Mouse (Mus musculus): ENCODE results near the gene Fkbp14. TPM values are rescaled to one million over a fixed set of nuclear protein-coding genes. Genes with fewer than 3 reads are reported as not detected.

Gene Fkbp14
- polyA plus RNA-seq, 1 experiment = 6.1 TPM

DNA sequence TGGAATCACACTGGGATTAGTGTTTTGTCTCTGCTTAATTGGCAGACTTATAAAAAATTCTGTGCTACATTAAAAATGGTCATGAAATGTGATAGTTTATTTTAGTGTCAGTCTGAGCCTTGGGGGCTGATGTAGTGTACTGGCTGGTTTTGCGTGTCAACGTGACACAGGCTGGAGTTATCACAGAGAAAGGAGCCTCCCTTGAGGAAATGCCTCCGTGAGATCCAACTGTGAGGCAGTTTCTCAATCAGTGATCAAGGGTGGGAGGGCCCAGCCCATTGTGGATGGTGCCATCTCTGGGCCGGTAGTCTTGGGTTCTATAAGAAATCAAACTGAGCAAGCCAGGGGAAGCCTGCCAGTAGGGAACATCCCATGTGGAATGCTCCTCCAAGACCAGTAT, 9.1 kb upstream of the Fkbp14 start:
- Histone ChIP-seq H3K4me3 (replicated peaks; ENCODE audit: extremely low read depth, low read depth, low read length) (no peak overlapping the region), H3K4me1 (ENCODE audit: control insufficient read depth, insufficient read depth, low read length) (no peaks in the 10 kb centered on the region)
- TF ChIP-seq POLR2A (IDR thresholded peaks at IDR 0.05; ENCODE audit: borderline replicate concordance, extremely low read depth, low read depth, low read length) (no peak), CTCF (IDR thresholded peaks at IDR 0.05; ENCODE audit: insufficient read depth, low read length) (no peak)
- WGBS = 50% methylated on average over 4 of the region's 4 CpGs
- no peak for DNase-seq

DNA sequence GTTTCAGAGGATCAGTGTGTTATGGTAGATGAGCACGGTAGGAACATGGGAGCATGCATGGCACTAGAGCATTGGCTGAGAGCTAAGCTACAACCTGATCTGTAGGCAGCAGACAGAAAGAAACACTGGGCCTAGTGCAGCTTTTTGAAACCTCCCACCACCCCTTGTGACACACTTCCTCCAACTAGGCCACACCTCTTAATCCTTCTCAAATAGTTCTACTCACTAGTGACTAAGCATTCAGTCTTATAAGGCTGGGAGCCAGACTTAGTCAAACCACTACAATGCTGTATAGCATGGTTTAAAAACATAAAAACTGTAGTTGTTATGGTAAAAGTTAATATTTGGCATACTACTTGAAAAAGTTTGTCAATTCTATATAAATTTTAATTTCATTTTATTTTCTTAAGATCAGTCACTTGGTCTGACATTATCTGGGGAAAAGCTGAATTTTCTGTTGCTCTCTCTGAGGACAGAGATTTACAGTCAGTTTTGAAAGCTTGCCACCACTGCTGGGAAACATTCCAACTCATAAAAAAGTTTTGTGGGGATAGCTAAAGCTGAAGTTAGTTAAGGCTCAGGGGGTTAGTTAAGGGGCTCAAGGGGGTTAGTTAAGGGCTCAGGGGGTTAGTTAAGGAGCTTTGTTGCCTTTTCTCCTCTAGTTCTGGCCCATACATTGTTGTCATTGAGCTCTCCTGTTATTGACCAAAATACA, 7.0 kb upstream of the Fkbp14 start:
- no peak for DNase-seq
- no peak overlapping the region for H3K4me3 ChIP-seq (replicated peaks; ENCODE audit: extremely low read depth, low read depth, low read length)
- H3K4me1 ChIP-seq (ENCODE audit: control insufficient read depth, insufficient read depth, low read length) = no peaks in the 10 kb centered on the region
- WGBS = 95% methylated on average over 1 of the region's 1 CpGs
- TF ChIP-seq CTCF (IDR thresholded peaks at IDR 0.05; ENCODE audit: insufficient read depth, low read length) (no peak), POLR2A (IDR thresholded peaks at IDR 0.05; ENCODE audit: borderline replicate concordance, extremely low read depth, low read depth, low read length) (no peak)

DNA sequence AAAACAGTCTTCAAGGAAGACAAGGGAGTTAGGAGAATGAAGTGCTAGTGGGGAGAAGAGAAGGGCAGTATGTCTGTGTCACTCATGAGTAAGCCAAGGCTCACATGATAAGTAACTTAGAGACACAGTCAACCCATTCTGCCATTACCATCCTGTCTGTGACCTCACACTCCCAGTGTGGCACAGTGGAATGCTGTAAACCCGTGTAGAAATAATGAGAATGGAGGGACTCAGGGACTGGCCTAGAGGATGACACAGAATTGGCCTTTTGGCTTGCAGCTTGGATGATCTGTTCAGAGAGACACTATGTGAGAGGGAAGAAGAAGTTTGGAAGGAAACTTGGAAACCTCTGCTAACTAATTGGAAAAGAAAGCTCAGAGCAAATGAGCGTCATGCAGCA, 5.8 kb upstream of the Fkbp14 start:
- 74% methylated on average over 2 of the region's 2 CpGs for WGBS
- no peak for DNase-seq
- Histone ChIP-seq H3K4me1 (ENCODE audit: control insufficient read depth, insufficient read depth, low read length) (no peaks in the 10 kb centered on the region), H3K4me3 (replicated peaks; ENCODE audit: extremely low read depth, low read depth, low read length) (no peak overlapping the region)
- TF ChIP-seq CTCF (IDR thresholded peaks at IDR 0.05; ENCODE audit: insufficient read depth, low read length) (no peak), POLR2A (IDR thresholded peaks at IDR 0.05; ENCODE audit: borderline replicate concordance, extremely low read depth, low read depth, low read length) (no peak)

DNA sequence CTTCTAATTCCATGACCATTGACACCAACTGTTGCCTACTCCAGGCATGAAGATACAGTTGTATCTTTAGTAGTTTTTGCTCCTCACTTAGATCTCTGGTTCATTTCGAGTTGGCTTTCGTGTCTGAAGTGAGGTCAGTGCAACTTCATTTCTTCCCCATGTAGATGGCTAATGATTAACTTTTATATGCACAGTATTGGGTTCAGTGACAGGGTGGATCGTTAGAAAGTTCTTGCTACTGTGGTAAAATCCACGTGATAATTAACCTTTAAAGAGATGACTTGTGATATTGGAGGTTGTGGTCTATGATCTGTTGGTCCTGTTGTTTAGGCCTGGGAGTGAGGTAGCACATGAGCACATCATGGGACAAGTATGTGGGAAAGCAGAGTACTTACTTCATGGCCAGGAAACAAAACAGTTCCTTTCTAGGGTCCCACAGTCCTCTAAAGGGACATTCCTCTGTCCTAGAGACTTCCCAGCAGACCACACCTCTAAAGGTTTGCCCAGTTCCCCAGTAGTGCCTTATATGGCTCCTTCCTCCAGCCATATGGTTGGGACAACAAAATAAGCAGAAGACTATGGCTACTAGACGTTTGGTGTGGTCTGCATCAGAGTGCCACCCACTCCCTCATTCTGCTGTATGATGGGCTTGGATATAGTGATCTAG, 3.7 kb upstream of the Fkbp14 start:
- WGBS = 74% methylated on average over 5 of the region's 5 CpGs
- no peak for TF ChIP-seq POLR2A (IDR thresholded peaks at IDR 0.05; ENCODE audit: borderline replicate concordance, extremely low read depth, low read depth, low read length)
- no peak for TF ChIP-seq CTCF (IDR thresholded peaks at IDR 0.05; ENCODE audit: insufficient read depth, low read length)
- Histone ChIP-seq H3K4me3 (replicated peaks; ENCODE audit: extremely low read depth, low read depth, low read length) (no peak overlapping the region), H3K4me1 (ENCODE audit: control insufficient read depth, insufficient read depth, low read length) (peaks cover 4% of the 10 kb centered on the region)
- DNase-seq = no peak

DNA sequence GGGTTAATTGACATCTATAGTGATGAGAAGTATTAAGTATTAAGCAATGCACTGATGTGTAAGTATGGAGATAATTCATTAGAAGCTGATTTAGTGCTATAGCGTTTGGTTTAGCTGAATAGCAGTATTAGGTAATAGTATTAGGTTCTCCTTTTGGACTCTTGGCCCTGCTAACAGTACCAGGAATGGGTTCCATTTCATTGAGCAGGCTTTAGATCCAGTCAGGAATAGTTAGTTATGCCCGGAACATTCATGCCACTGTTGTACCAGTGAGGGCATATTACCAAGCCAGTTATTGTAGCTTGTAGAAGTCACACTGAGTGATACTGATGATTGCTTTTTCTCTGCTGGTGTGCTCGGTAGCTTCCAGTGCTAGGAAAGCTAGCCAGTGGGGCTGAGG, 603 bp upstream of the Fkbp14 start:
- DNase-seq = no peak
- Histone ChIP-seq H3K4me3 (replicated peaks; ENCODE audit: extremely low read depth, low read depth, low read length) (no peak overlapping the region), H3K4me1 (ENCODE audit: control insufficient read depth, insufficient read depth, low read length) (peaks cover 4% of the 10 kb centered on the region)
- TF ChIP-seq CTCF (IDR thresholded peaks at IDR 0.05; ENCODE audit: insufficient read depth, low read length) = no peak
- TF ChIP-seq POLR2A (IDR thresholded peaks at IDR 0.05; ENCODE audit: borderline replicate concordance, extremely low read depth, low read depth, low read length) = no peak
- 83% methylated on average over 3 of the region's 3 CpGs for WGBS

DNA sequence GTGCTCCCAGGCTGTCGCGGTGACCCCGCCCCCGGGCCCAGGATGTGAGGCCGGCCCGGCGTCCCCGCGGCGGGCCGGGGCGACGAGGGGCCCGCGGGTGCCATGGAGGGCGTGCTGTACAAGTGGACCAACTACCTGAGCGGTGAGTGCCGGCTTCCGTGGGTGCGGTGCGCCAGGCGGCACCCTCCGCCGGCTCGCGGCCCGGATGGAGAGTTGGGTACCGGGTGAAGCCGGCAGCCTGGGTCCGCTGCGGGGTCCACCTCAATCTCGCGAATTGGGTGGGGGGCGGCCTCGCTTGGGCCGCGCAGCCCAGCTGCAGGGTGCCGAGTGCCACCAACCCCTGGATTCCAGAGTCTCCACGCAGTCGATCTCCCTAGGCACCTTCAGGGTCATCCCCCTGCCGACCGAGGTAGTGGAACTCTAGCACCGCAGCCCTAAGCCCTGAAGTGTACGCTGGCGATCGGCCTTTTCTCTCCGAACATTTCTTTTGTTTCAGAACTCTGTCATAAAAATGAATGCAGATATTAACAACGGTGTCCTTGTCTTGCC, 1.7 kb downstream of the Fkbp14 start:
- WGBS = under 1% methylated on average over 46 of the region's 48 CpGs
- peak overlapping the region; percentile 90 for H3K4me3 ChIP-seq (replicated peaks; ENCODE audit: extremely low read depth, low read depth, low read length)
- DNase-seq = no peak
- peaks cover 7% of the 10 kb centered on the region for H3K4me1 ChIP-seq (ENCODE audit: control insufficient read depth, insufficient read depth, low read length)
- TF ChIP-seq CTCF (IDR thresholded peaks at IDR 0.05; ENCODE audit: insufficient read depth, low read length) (no peak), POLR2A (IDR thresholded peaks at IDR 0.05; ENCODE audit: borderline replicate concordance, extremely low read depth, low read depth, low read length) (no peak)

DNA sequence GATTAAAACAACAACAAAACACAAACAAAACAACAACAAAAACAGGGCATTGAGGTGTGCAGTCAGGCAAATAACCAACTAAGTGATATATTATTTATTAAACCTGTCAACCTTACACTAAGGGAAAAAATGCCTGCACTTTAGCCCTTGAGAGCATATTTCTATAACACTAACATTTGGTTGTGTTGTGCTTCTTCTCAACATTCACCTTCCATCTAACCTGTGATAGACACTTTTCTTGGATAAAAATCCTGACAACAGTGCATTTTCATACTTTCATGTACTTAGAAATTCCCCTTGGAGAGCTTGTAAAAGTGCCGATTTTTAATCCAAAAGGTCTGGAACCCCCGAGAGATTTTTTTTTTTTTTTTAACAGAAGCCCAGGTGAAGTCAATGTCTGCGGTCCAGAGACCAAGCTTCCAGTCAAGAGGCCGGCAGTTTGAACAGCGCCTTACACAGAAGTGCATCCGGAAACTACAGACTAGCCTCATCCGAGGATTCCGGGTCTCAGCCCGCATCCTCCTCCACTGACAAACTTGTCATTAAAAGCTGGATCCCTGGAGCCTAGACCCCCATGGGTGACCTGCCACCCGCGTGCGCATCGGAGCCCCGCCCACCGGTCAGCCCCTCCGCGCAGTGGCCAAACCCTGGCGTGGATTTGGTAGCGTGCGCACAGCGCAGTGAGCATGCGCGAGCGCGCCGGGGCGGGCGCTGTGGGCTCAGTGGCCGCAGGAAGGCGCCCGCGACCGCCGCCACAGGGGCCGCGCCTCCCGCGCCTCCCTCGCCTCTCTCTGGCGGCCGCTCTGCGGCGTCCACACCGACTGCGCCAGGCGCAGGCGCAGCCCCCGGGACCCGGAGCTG, 2.4 kb downstream of the Fkbp14 start, which contains the start of gene Plekha8:
TSS of gene Plekha8 (plus strand) at position 643 of the 861 bp plus-strand sequence.
- TF ChIP-seq POLR2A (IDR thresholded peaks at IDR 0.05; ENCODE audit: borderline replicate concordance, extremely low read depth, low read depth, low read length) (0 out of 2 replicates have a peak, but pooled peaks have one; percentile 23), CTCF (IDR thresholded peaks at IDR 0.05; ENCODE audit: insufficient read depth, low read length) (no peak)
- WGBS = under 1% methylated on average over 38 of the region's 49 CpGs

DNA sequence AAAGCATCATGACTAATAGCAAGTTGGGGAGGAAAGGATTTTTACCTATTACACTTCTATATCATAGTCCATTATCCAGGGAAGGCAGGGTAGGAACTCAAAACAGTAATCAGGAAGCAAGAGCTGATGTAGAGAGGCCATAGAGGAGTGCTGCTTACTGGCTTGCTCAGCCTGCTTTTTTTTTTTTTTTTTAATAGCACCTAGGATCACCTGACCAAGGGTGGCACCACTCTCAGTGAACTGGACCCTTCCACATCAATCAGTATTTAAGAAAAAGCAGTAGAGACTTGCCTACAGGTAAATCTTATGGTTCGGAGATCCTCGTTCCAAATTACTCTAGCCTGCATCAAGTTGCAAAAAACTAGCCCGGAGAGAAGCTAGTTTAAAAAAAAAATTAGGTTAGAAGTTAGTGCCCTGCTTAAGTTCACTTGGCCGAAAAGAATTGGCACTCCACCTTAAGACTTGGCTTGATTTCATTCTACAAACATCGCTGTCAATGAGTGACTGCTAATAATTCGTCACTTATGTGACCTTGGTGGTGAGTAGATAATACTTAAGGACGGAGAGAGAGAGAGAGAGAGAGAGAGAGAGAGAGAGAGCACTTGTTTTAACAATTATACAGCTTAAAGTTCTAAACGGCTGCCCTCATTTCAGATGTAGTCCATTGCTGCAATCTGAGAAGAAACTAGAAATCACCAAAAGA, 3.2 kb downstream of the Fkbp14 start:
- no peak for DNase-seq
- WGBS = 26% methylated on average over 8 of the region's 8 CpGs
- TF ChIP-seq POLR2A (IDR thresholded peaks at IDR 0.05; ENCODE audit: borderline replicate concordance, extremely low read depth, low read depth, low read length) (no peak), CTCF (IDR thresholded peaks at IDR 0.05; ENCODE audit: insufficient read depth, low read length) (no peak)
- Histone ChIP-seq H3K4me3 (replicated peaks; ENCODE audit: extremely low read depth, low read depth, low read length) (no peak overlapping the region), H3K4me1 (ENCODE audit: control insufficient read depth, insufficient read depth, low read length) (peaks cover 7% of the 10 kb centered on the region)

More for the DNA sequence above, 2.4 kb downstream of the Fkbp14 start, which contains the start of gene Plekha8:
- Histone ChIP-seq H3K4me3 (replicated peaks; ENCODE audit: extremely low read depth, low read depth, low read length) (peak within 1 kb of the TSS; percentile 90), H3K4me1 (ENCODE audit: control insufficient read depth, insufficient read depth, low read length) (peaks cover 7% of the 10 kb centered on the region)
- DNase-seq = peak; percentile 90

All from lung, adult 2 months (tissue).